ENCODE assay signal across 32 mouse cellular contexts in genomic region chr11:6502506-6502905, GRCm38 (mm10).
"Had no signal": no experiment of that assay in that cellular context is flagged by ENCODE, and none has a peak within 500 bp of the region (broad histone marks: within the 10 kb centered on the region; RNA-seq: fewer than 3 reads in every experiment).

No protein-coding gene starts in this region.

- H3K9ac ChIP-seq: limb, embryonic 12.5 days; limb, embryonic 13.5 days; limb, embryonic 15.5 days; liver, embryonic 12.5 days; liver, embryonic 13.5 days; liver, embryonic 14.5 days; liver, embryonic 15.5 days; liver, postnatal 0 days; lung, embryonic 14.5 days; lung, embryonic 15.5 days; midbrain, embryonic 12.5 days; midbrain, embryonic 13.5 days; midbrain, embryonic 15.5 days; neural tube, embryonic 12.5 days had no signal

- H3K36me3 ChIP-seq: limb, embryonic 10.5 days; limb, embryonic 12.5 days; limb, embryonic 13.5 days; limb, embryonic 15.5 days; liver, embryonic 12.5 days; liver, embryonic 13.5 days; lung, embryonic 15.5 days; midbrain, embryonic 10.5 days; midbrain, embryonic 12.5 days; midbrain, embryonic 13.5 days; midbrain, embryonic 15.5 days; neural tube, embryonic 12.5 days had no signal

- H3K9me3 ChIP-seq: limb, embryonic 10.5 days; limb, embryonic 12.5 days; limb, embryonic 13.5 days; limb, embryonic 15.5 days; liver, embryonic 12.5 days; liver, embryonic 13.5 days; liver, embryonic 15.5 days; lung, embryonic 15.5 days; megakaryocyte, embryonic 14.5 days; midbrain, embryonic 10.5 days; midbrain, embryonic 12.5 days; midbrain, embryonic 13.5 days; midbrain, embryonic 15.5 days; neural tube, embryonic 12.5 days had no signal

- H3K27me3 ChIP-seq: limb, embryonic 12.5 days; limb, embryonic 13.5 days; limb, embryonic 15.5 days; liver, embryonic 12.5 days; liver, embryonic 13.5 days; liver, embryonic 15.5 days; lung, embryonic 15.5 days; midbrain, embryonic 12.5 days; midbrain, embryonic 13.5 days; midbrain, embryonic 15.5 days; neural tube, embryonic 12.5 days had no signal

- ATAC-seq: liver, embryonic 12.5 days; liver, postnatal 0 days; lung, postnatal 0 days; midbrain, embryonic 13.5 days; midbrain, embryonic 15.5 days; midbrain, embryonic 16.5 days had no signal

- H3K4me2 ChIP-seq: limb, embryonic 12.5 days; limb, embryonic 13.5 days; limb, embryonic 15.5 days; liver, embryonic 11.5 days; liver, embryonic 12.5 days; liver, embryonic 13.5 days; liver, embryonic 15.5 days; lung, embryonic 14.5 days; lung, embryonic 15.5 days; midbrain, embryonic 11.5 days; midbrain, embryonic 12.5 days; midbrain, embryonic 13.5 days; midbrain, embryonic 15.5 days; neural tube, embryonic 12.5 days had no signal

- DNase-seq: left cerebral cortex, postnatal 4 days; liver; liver, embryonic 13.5 days; liver, postnatal 0 days; lung, adult 18-20 months; lung, adult 2 months; lung, embryonic 14.5 days; lung, postnatal 10 days; lung, postnatal 14 days; lung, postnatal 36 days; lung, postnatal 4 days; midbrain, embryonic 14.5 days had no signal

- H3K4me1 ChIP-seq: limb, embryonic 10.5 days; limb, embryonic 12.5 days; limb, embryonic 13.5 days; liver, embryonic 12.5 days; liver, embryonic 15.5 days; lung, embryonic 15.5 days; midbrain, embryonic 10.5 days; midbrain, embryonic 12.5 days; midbrain, embryonic 13.5 days; midbrain, embryonic 15.5 days; neural tube, embryonic 12.5 days had no signal

- H3K4me3 ChIP-seq: limb, embryonic 10.5 days; limb, embryonic 12.5 days; limb, embryonic 13.5 days; limb, embryonic 15.5 days; liver, embryonic 12.5 days; liver, embryonic 13.5 days; liver, embryonic 15.5 days; lung, embryonic 15.5 days; megakaryocyte, embryonic 14.5 days; midbrain, embryonic 10.5 days; midbrain, embryonic 12.5 days; midbrain, embryonic 13.5 days; midbrain, embryonic 15.5 days; myocyte; neural tube, embryonic 12.5 days had no signal

- H3K27ac ChIP-seq: limb, embryonic 10.5 days; limb, embryonic 12.5 days; limb, embryonic 13.5 days; limb, embryonic 15.5 days; liver, embryonic 12.5 days; liver, embryonic 13.5 days; liver, embryonic 14.5 days; liver, embryonic 15.5 days; lung, embryonic 15.5 days; macrophage; midbrain, embryonic 10.5 days; midbrain, embryonic 12.5 days; midbrain, embryonic 13.5 days; midbrain, embryonic 15.5 days; neural tube, embryonic 12.5 days had no signal
